Mouse (Mus musculus) brain, embryonic 14.5 days (tissue): ENCODE data around the gene Heatr4.

Source experiments
- CTCF ChIP-seq: fragments of 200-500 bp; IDR thresholded peaks from 2 replicates; pipeline ENCODE4 v1.5.1; 2012; ENCODE audit warnings: inconsistent platforms, mild to moderate bottlenecking, moderate library complexity, borderline replicate concordance; ENCODE audit not compliant: insufficient read depth, insufficient read length; ENCODE audit errors: extremely low read depth
- POLR2A ChIP-seq: fragments of 200-500 bp; IDR thresholded peaks from 2 replicates; pipeline ENCODE4 v1.6.1; 2012; ENCODE audit warnings: mild to moderate bottlenecking, inconsistent platforms, borderline replicate concordance; ENCODE audit not compliant: poor library complexity, insufficient read depth, insufficient read length, severe bottlenecking; ENCODE audit errors: extremely low read depth

- TF ChIP-seq CTCF (no peak), POLR2A (no peak)
Measured at GRCm38 (mm10) chr12:83923486-83923859, 61.2 kb downstream of the Heatr4 start.
